Mouse (Mus musculus) cerebellum, adult 2 months (tissue): ENCODE data around the gene Elp4.

Experiments used
- CTCF ChIP-seq: fragments of 200-500 bp; IDR thresholded peaks from 2 replicates; pipeline ENCODE4 v1.5.1; 2011; ENCODE audit warnings: low read depth, mild to moderate bottlenecking, control low read depth, low read length, moderate library complexity, borderline replicate concordance; ENCODE audit not compliant: insufficient read depth
- POLR2A ChIP-seq: fragments of 200-500 bp; IDR thresholded peaks from 2 replicates; pipeline ENCODE4 v1.6.1; 2011; ENCODE audit warnings: low read length, control low read depth, borderline replicate concordance; ENCODE audit not compliant: insufficient read depth

GRCm38 (mm10) chr2:105804506-105804905 is 99.9 kb downstream of the Elp4 start:
- TF ChIP-seq CTCF (no peak), POLR2A (peak; percentile 20; the same call in 1 of the 2 replicates)
